Mouse (Mus musculus): ENCODE results near the gene Arrdc4. TPM values are rescaled to one million over a fixed set of nuclear protein-coding genes. Genes with fewer than 3 reads are reported as not detected.

Arrdc4 gene
- total RNA-seq, 2 experiments from 2014 or later, result 18.1 to 23.7 TPM

DNA sequence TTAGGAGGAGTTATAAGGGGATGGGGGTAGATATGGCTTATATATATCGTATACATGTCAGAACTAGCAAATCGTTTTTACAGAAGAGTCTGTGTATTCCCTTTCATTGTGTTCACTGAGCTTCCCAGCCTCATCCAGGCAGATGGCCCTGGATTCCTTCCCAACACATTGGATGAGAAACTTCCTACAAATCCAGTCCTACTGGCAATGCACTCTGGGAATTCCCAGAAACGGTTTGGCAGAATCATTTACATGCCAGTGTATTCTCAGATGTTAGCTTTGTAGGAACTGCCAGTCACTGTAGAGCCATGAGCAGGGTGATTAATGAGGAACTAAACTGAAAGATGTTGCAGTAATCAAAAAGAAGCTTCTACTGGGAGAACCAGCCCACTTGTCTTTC, 36.6 kb downstream of the Arrdc4 start:
- ATAC-seq (ENCODE audit: poor library complexity, severe bottlenecking), result no peak

DNA sequence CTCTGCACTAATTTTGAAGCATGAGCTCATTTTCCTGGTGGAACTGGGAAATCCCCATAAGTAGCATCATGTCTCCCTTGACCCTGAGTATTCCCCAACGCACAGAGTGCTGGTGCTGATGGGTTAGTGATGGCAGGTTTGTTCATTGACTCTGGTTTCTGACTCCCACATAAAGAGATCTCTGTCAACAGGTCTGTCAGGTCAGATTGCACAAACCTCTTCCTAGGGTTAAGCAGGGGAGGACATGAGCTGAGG, 39.8 kb downstream of the Arrdc4 start:
- ATAC-seq (ENCODE audit: poor library complexity, severe bottlenecking), result no peak

DNA sequence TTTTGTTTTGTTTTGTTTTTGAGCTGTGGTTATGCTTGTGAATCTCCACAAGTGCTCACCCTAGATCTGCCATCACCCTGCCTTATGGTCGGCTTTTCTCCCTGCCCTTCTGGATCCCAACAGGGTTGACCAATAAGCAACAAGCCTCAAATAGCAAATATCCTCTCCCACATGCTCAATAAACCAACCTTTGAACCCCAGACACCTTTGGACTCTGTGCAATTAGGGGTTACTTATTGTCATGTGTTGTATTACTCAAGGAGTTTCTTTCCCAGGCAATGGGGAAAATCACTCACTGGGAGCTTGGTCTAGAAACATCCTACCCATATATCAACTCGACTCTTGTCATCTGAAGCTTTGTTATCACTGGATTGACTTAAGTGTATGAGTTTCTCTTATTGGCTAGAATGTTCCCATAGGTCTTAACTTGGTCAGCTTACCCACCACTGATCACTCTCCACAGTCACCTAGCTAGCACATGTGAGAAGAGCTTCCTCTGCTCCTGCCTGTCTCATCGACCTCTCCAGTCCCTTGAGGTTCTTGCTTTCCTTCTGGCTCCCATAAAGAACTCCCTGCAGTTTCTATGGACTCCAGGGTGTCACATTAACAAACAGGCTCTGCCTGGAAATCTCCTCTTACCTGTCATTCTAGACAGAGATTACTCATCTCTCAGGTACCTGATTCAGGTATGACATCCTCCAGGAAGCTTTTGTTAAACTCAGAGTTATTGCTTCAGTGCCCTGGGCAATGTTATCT, 40.3 kb downstream of the Arrdc4 start:
- ATAC-seq (ENCODE audit: poor library complexity, severe bottlenecking), result no peak

- ATAC-seq (ENCODE audit: poor library complexity, severe bottlenecking), result peak; percentile 64; the same call in 1 of the 2 replicates
These were observed 43.9 kb downstream of the Arrdc4 start for GRCm38 (mm10) chr7:68705162-68705561.

- ATAC-seq (ENCODE audit: poor library complexity, severe bottlenecking), result no peak
These were observed 51.7 kb downstream of the Arrdc4 start for GRCm38 (mm10) chr7:68697313-68697712.

- ATAC-seq (ENCODE audit: poor library complexity, severe bottlenecking), result no peak
These were observed 52.1 kb downstream of the Arrdc4 start for GRCm38 (mm10) chr7:68696908-68697307.

DNA sequence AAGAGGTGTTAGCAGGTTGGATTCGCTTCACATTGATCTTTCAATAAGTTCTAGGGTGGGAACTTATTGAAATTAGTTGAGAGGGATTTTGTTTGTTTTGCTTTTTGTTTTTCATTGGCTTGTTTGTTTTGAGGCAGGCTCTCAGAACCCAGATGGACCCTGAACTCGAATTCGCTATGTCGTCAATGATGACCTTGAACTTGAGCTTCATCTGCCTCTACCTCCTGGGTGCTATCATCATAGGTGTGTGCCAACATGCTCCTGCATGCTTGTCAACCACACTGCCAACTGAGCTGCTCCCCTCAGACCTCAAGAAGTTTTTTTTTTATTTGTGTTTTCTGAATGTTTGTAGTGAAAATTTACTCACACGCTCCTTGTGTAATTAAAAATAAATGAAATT, 52.6 kb downstream of the Arrdc4 start:
- ATAC-seq (ENCODE audit: poor library complexity, severe bottlenecking), result no peak

DNA sequence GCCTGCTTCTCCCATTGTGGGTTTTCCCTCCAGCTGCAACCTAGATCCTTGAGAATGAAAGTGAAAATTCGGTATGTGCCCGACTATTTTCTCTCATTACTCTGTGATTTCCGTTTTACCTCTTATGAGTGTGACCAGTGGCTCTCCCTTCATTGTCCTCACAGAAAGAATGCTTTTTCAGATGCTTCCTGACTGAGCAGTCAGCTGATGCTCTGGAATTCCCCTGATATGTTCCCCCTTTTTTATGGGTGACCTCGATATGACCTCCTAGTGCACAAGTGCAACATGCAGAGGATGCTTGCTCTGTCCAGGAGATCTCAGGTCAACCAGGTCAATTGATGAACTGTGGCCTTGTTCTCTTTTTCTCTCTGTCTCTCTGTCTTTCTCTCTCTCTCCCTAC, 56.3 kb downstream of the Arrdc4 start:
- ATAC-seq (ENCODE audit: poor library complexity, severe bottlenecking), result no peak

GRCm38 (mm10) chr7:68691454-68691853, 57.6 kb downstream of the Arrdc4 start:
- no peak for ATAC-seq (ENCODE audit: poor library complexity, severe bottlenecking)

DNA sequence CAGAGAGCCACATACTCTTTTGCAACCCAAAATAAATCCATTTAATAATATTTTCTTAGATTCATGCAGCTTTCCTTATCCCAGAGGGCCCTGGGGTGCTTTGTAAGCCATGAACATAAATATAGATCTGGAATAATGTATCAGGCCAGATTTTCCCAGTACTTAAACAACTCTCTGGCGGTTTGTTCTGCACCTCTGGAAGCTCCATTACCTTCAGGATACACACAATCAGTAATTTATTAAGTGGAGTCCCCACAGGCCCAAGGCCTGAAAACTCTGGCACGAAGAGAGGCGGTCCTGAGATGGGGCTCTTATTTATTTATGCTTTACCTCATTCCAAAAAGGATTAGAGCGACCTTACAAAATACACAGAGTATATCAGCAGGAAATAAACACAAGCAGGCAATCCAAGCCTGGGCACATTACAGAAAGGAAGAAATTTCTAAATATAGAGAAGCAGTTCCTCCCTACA, 61.9 kb downstream of the Arrdc4 start:
- no peak for ATAC-seq (ENCODE audit: poor library complexity, severe bottlenecking)

Data from megakaryocyte, adult 5-6 weeks (primary cell).